Mouse (Mus musculus) bone marrow, adult 2 months (tissue): ENCODE measurements around the gene Mfsd6l.

Source experiments
- CTCF ChIP-seq: fragments of 200-500 bp; IDR thresholded peaks from 2 replicates; pipeline ENCODE4 v1.5.1; 2011; ENCODE audit warnings: low read length, control low read depth; ENCODE audit not compliant: control insufficient read depth, insufficient read depth
- POLR2A ChIP-seq: fragments of 200-500 bp; IDR thresholded peaks from 2 replicates; pipeline ENCODE4 v1.6.1; 2011; ENCODE audit warnings: low read depth, mild to moderate bottlenecking, control low read depth, low read length, borderline replicate concordance; ENCODE audit not compliant: control insufficient read depth

- no peak for TF ChIP-seq POLR2A
- no peak for TF ChIP-seq CTCF
Measured at GRCm38 (mm10) chr11:68565032-68565429, 9.0 kb downstream of the Mfsd6l start.
